Mouse (Mus musculus): ENCODE results near the gene Spata5. TPM values are rescaled to one million over a fixed set of nuclear protein-coding genes. Genes with fewer than 3 reads are reported as not detected.

Spata5 gene
- total and polyA plus RNA-seq, 3 experiments = 35.0 to 52.9 (median 49.7) TPM

DNA sequence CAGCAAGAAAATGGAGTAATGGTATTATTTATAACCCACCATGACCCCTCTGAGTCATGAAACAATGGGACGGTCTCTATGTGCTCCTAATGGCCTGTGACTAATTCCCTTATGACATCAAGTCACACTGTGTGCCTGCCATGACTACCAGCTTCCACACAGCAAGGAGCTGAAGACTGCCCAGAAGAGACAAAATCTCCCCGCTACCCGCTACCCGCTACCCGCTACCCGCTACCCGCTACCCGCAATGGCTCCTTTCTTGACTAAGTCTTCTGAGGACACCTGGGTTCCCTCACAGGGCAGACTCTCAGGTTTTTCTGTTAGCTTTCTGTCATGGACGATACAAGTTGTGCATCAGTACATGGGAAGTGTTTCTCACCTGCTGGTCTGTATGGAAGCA is 182.7 kb downstream of the Spata5 start:
- dilution Hi-C loops (cut with MboI; ENCODE audit: extremely low pct_ligation_motif_present, extremely low pct_unique_long_range_greater_than_20kb, low sequenced_read_pairs) = no loop called here
- no peak for DNase-seq (ENCODE audit: extremely low read depth)
- Histone ChIP-seq H3K9me3 (replicated peaks; ENCODE audit: low read length) (no peaks in the 10 kb centered on the region), H3K79me2 (replicated peaks; ENCODE audit: control insufficient read depth, extremely low read depth, insufficient read depth, poor library complexity, severe bottlenecking) (no peaks in the 10 kb centered on the region), H3K36me3 (replicated peaks in 1 of 2; ENCODE audit: control insufficient read depth in 1 of 2, insufficient read depth in 1 of 2, low read length in 1 of 2) (no peaks in the 10 kb centered on the region), H3K4me2 (ENCODE audit: insufficient read depth, low read depth, poor library complexity, severe bottlenecking) (no peak overlapping the region), H3K4me3 (replicated peaks in 1 of 3; ENCODE audit: low read depth in 2 of 3, low read length in 2 of 3, poor library complexity in 1 of 3) (no peak overlapping the region), H3K4me1 (ENCODE audit: control insufficient read depth in 1 of 2, insufficient read depth in 2 of 2) (peaks cover 7 to 14% of the 10 kb centered on the region in 2 experiments), H3K27ac (ENCODE audit: insufficient read depth, low read depth) (no peak overlapping the region), H3K27me3 (replicated peaks) (no peaks in the 10 kb centered on the region), H3K9ac (ENCODE audit: insufficient read depth, low read depth) (no peak overlapping the region)
- TF ChIP-seq MXI1 (IDR thresholded peaks at IDR 0.05; ENCODE audit: low read depth, low read length) = no peak
- no peak for TF ChIP-seq RCOR1 (conservative IDR thresholded peaks at IDR 0.05; ENCODE audit: low read depth, low read length)
- no peak for TF ChIP-seq NELFE (IDR thresholded peaks at IDR 0.05; ENCODE audit: low read depth, low read length)
- TF ChIP-seq MAZ (IDR thresholded peaks at IDR 0.05; ENCODE audit: low read depth, low read length) = no peak
- no peak for TF ChIP-seq MYC (IDR thresholded peaks at IDR 0.05; ENCODE audit: low read depth, low read length)
- no peak for TF ChIP-seq JUND (conservative IDR thresholded peaks at IDR 0.05; ENCODE audit: low read depth, low read length)
- in situ Hi-C loops (cut with MboI; ENCODE audit: low pct_ligation_motif_present, low pct_unique_long_range_greater_than_20kb, low sequenced_read_pairs) = no loop called here

GRCm38 (mm10) chr3:37602890-37603289 is 183.2 kb downstream of the Spata5 start:
- dilution Hi-C loops (cut with MboI; ENCODE audit: extremely low pct_ligation_motif_present, extremely low pct_unique_long_range_greater_than_20kb, low sequenced_read_pairs) = no loop called here
- Histone ChIP-seq H3K9ac (ENCODE audit: insufficient read depth, low read depth) (no peak overlapping the region), H3K27ac (ENCODE audit: insufficient read depth, low read depth) (no peak overlapping the region), H3K4me1 (ENCODE audit: control insufficient read depth in 1 of 2, insufficient read depth in 2 of 2) (peaks cover 7 to 14% of the 10 kb centered on the region in 2 experiments), H3K4me2 (ENCODE audit: insufficient read depth, low read depth, poor library complexity, severe bottlenecking) (no peak overlapping the region), H3K27me3 (replicated peaks) (no peaks in the 10 kb centered on the region), H3K9me3 (replicated peaks; ENCODE audit: low read length) (no peaks in the 10 kb centered on the region), H3K4me3 (replicated peaks in 1 of 3; ENCODE audit: low read depth in 2 of 3, low read length in 2 of 3, poor library complexity in 1 of 3) (no peak overlapping the region), H3K36me3 (replicated peaks in 1 of 2; ENCODE audit: control insufficient read depth in 1 of 2, insufficient read depth in 1 of 2, low read length in 1 of 2) (no peaks in the 10 kb centered on the region), H3K79me2 (replicated peaks; ENCODE audit: control insufficient read depth, extremely low read depth, insufficient read depth, poor library complexity, severe bottlenecking) (no peaks in the 10 kb centered on the region)
- TF ChIP-seq EP300 (IDR thresholded peaks at IDR 0.05; ENCODE audit: low read length) (no peak), ZNF384 (IDR thresholded peaks at IDR 0.05; ENCODE audit: low read depth, low read length) (no peak), USF1 (IDR thresholded peaks at IDR 0.05; ENCODE audit: low read depth, low read length) (no peak), ZKSCAN1 (IDR thresholded peaks at IDR 0.05; ENCODE audit: borderline replicate concordance, low read depth, low read length) (no peak), POLR2A (IDR thresholded peaks at IDR 0.05; ENCODE audit: low read depth, low read length) (no peak), ZC3H11A (IDR thresholded peaks at IDR 0.05; ENCODE audit: low read depth, low read length) (no peak), TBP (conservative IDR thresholded peaks at IDR 0.05; ENCODE audit: low read depth, low read length) (no peak), UBTF (IDR thresholded peaks at IDR 0.05; ENCODE audit: low read depth, low read length) (no peak), RAD21 (IDR thresholded peaks at IDR 0.05; ENCODE audit: low read depth, low read length) (no peak), E2F4 (IDR thresholded peaks at IDR 0.05; ENCODE audit: insufficient replicate concordance, low read depth, low read length) (no peak), KAT2A (IDR thresholded peaks at IDR 0.05; ENCODE audit: insufficient replicate concordance, low read length) (no peak), POLR2AphosphoS2 (IDR thresholded peaks at IDR 0.05; ENCODE audit: low read depth, low read length) (no peak), ZMIZ1 (IDR thresholded peaks at IDR 0.05; ENCODE audit: low read depth, low read length) (no peak), PAX5 (IDR thresholded peaks at IDR 0.05; ENCODE audit: low read length) (no peak), MEF2A (IDR thresholded peaks at IDR 0.05; ENCODE audit: borderline replicate concordance, low read depth, low read length) (no peak), RCOR1 (conservative IDR thresholded peaks at IDR 0.05; ENCODE audit: low read depth, low read length) (no peak)
- in situ Hi-C loops (cut with MboI; ENCODE audit: low pct_ligation_motif_present, low pct_unique_long_range_greater_than_20kb, low sequenced_read_pairs) = no loop called here
- DNase-seq (ENCODE audit: extremely low read depth) = no peak
